Mouse (Mus musculus): ENCODE measurements around the gene Plin3. TPM values are rescaled to one million over a fixed set of nuclear protein-coding genes. Genes with fewer than 3 reads are reported as not detected.
A peak's percentile ranks its signal among the peaks of the same experiment; 100 is the strongest.

The Plin3 gene
- polyA plus RNA-seq, 1 experiment from 2014 or later, result 99.3 TPM

GRCm38 (mm10) chr17:56331256-56331655 is 38.6 kb upstream of the Plin3 start:
- Histone ChIP-seq H3K27ac (ENCODE audit: low read length) (no peak overlapping the region), H3K4me1 (ENCODE audit: insufficient read depth, low read depth, low read length) (peaks cover 12% of the 10 kb centered on the region; the same call in 1 of the 2 replicates), H3K36me3 (ENCODE audit: insufficient read depth, low read length) (no peaks in the 10 kb centered on the region), H3K9me3 (ENCODE audit: low read length) (no peaks in the 10 kb centered on the region), H3K4me2 (replicated peaks; ENCODE audit: low read depth, low read length) (no peak overlapping the region), H3K4me3 (ENCODE audit: low read depth, low read length) (no peak overlapping the region), H3K9ac (replicated peaks; ENCODE audit: low read depth) (no peak overlapping the region), H3K27me3 (replicated peaks; ENCODE audit: insufficient read depth, low read length) (no peaks in the 10 kb centered on the region)
- no peak for DNase-seq (ENCODE audit: low spot score)
- TF ChIP-seq EP300 (IDR thresholded peaks at IDR 0.05) (no peak), CTCF (IDR thresholded peaks at IDR 0.05) (no peak)
- no peak for ATAC-seq

- peaks cover 13% of the 10 kb centered on the region; the same call in 1 of the 2 replicates for H3K4me1 ChIP-seq (ENCODE audit: insufficient read depth, low read depth, low read length)
- H3K4me2 ChIP-seq (replicated peaks; ENCODE audit: low read depth, low read length), result no peak overlapping the region
- H3K4me3 ChIP-seq (ENCODE audit: low read depth, low read length), result no peak overlapping the region
- no peaks in the 10 kb centered on the region for H3K27me3 ChIP-seq (replicated peaks; ENCODE audit: insufficient read depth, low read length)
- no peak overlapping the region for H3K9ac ChIP-seq (replicated peaks; ENCODE audit: low read depth)
- no peaks in the 10 kb centered on the region for H3K36me3 ChIP-seq (ENCODE audit: insufficient read depth, low read length)
- no peaks in the 10 kb centered on the region for H3K9me3 ChIP-seq (ENCODE audit: low read length)
- ATAC-seq, result no peak
- TF ChIP-seq EP300 (IDR thresholded peaks at IDR 0.05), result no peak
- no peak for TF ChIP-seq CTCF (IDR thresholded peaks at IDR 0.05)
- 78% methylated on average over 3 of the region's 3 CpGs for WGBS
- no peak overlapping the region for H3K27ac ChIP-seq (ENCODE audit: low read length)
- no peak for DNase-seq (ENCODE audit: low spot score)
Measured at GRCm38 (mm10) chr17:56330345-56330744, 37.7 kb upstream of the Plin3 start.

GRCm38 (mm10) chr17:56329267-56329666 is 36.6 kb upstream of the Plin3 start:
- H3K9ac ChIP-seq (replicated peaks; ENCODE audit: low read depth), result no peak overlapping the region
- H3K4me1 ChIP-seq (ENCODE audit: insufficient read depth, low read depth, low read length), result peaks cover 16% of the 10 kb centered on the region; the same call in 1 of the 2 replicates
- H3K4me3 ChIP-seq (ENCODE audit: low read depth, low read length), result no peak overlapping the region
- no peak for DNase-seq (ENCODE audit: low spot score)
- H3K27ac ChIP-seq (ENCODE audit: low read length), result no peak overlapping the region
- no peak for ATAC-seq
- H3K27me3 ChIP-seq (replicated peaks; ENCODE audit: insufficient read depth, low read length), result no peaks in the 10 kb centered on the region
- no peak overlapping the region for H3K4me2 ChIP-seq (replicated peaks; ENCODE audit: low read depth, low read length)
- no peaks in the 10 kb centered on the region for H3K9me3 ChIP-seq (ENCODE audit: low read length)
- TF ChIP-seq EP300 (IDR thresholded peaks at IDR 0.05) (no peak), CTCF (IDR thresholded peaks at IDR 0.05) (no peak)
- H3K36me3 ChIP-seq (ENCODE audit: insufficient read depth, low read length), result no peaks in the 10 kb centered on the region

- no peaks in the 10 kb centered on the region for H3K36me3 ChIP-seq (ENCODE audit: insufficient read depth, low read length)
- H3K4me2 ChIP-seq (replicated peaks; ENCODE audit: low read depth, low read length), result peak overlapping the region; percentile 91
- H3K27me3 ChIP-seq (replicated peaks; ENCODE audit: insufficient read depth, low read length), result no peaks in the 10 kb centered on the region
- peaks cover 16% of the 10 kb centered on the region; the same call in 1 of the 2 replicates for H3K4me1 ChIP-seq (ENCODE audit: insufficient read depth, low read depth, low read length)
- DNase-seq (ENCODE audit: low spot score) (peak; percentile 38), ATAC-seq (peak; percentile 30)
- WGBS, result 3% methylated on average over 39 of the region's 67 CpGs
- no peak for TF ChIP-seq EP300 (IDR thresholded peaks at IDR 0.05)
- TF ChIP-seq CTCF (IDR thresholded peaks at IDR 0.05), result no peak
- peak overlapping the region; percentile 98 for H3K27ac ChIP-seq (ENCODE audit: low read length)
- H3K9me3 ChIP-seq (ENCODE audit: low read length), result no peaks in the 10 kb centered on the region
- H3K4me3 ChIP-seq (ENCODE audit: low read depth, low read length), result peak overlapping the region; percentile 80
- H3K9ac ChIP-seq (replicated peaks; ENCODE audit: low read depth), result peak overlapping the region; percentile 83
Measured at GRCm38 (mm10) chr17:56326153-56327147, 33.8 kb upstream of the Plin3 start.

- peak within 1 kb of the TSS; percentile 80 for H3K4me3 ChIP-seq (ENCODE audit: low read depth, low read length)
- peak within 1 kb of the TSS; percentile 91 for H3K4me2 ChIP-seq (replicated peaks; ENCODE audit: low read depth, low read length)
- WGBS, result under 1% methylated on average over 52 of the region's 57 CpGs
- peaks cover 16% of the 10 kb centered on the region; the same call in 1 of the 2 replicates for H3K4me1 ChIP-seq (ENCODE audit: insufficient read depth, low read depth, low read length)
- H3K9me3 ChIP-seq (ENCODE audit: low read length), result no peaks in the 10 kb centered on the region
- no peaks in the 10 kb centered on the region for H3K36me3 ChIP-seq (ENCODE audit: insufficient read depth, low read length)
- no peaks in the 10 kb centered on the region for H3K27me3 ChIP-seq (replicated peaks; ENCODE audit: insufficient read depth, low read length)
- TF ChIP-seq EP300 (IDR thresholded peaks at IDR 0.05) (no peak), CTCF (IDR thresholded peaks at IDR 0.05) (no peak)
- H3K9ac ChIP-seq (replicated peaks; ENCODE audit: low read depth), result peak within 1 kb of the TSS; percentile 83
- ATAC-seq, result peak; percentile 98
- peak within 1 kb of the TSS; percentile 98 for H3K27ac ChIP-seq (ENCODE audit: low read length)
- DNase-seq (ENCODE audit: low spot score), result peak; percentile 100
Measured at GRCm38 (mm10) chr17:56325450-56326152, 32.9 kb upstream of the Plin3 start, which contains the start of gene Kdm4b. Gene Kdm4b, plus strand, starts transcription at chr17:56326062.

GRCm38 (mm10) chr17:56324419-56324818 is 31.7 kb upstream of the Plin3 start:
- no peak for DNase-seq (ENCODE audit: low spot score)

More at GRCm38 (mm10) chr17:56324419-56324818, 31.7 kb upstream of the Plin3 start:
- no peaks in the 10 kb centered on the region for H3K9me3 ChIP-seq (ENCODE audit: low read length)
- no peak overlapping the region for H3K4me2 ChIP-seq (replicated peaks; ENCODE audit: low read depth, low read length)
- H3K27me3 ChIP-seq (replicated peaks; ENCODE audit: insufficient read depth, low read length), result no peaks in the 10 kb centered on the region
- 44% methylated on average over 3 of the region's 3 CpGs for WGBS
- TF ChIP-seq EP300 (IDR thresholded peaks at IDR 0.05) (no peak), CTCF (IDR thresholded peaks at IDR 0.05) (no peak)
- no peaks in the 10 kb centered on the region for H3K36me3 ChIP-seq (ENCODE audit: insufficient read depth, low read length)
- no peak for ATAC-seq
- no peak overlapping the region for H3K4me3 ChIP-seq (ENCODE audit: low read depth, low read length)
- peaks cover 16% of the 10 kb centered on the region; the same call in 1 of the 2 replicates for H3K4me1 ChIP-seq (ENCODE audit: insufficient read depth, low read depth, low read length)
- no peak overlapping the region for H3K9ac ChIP-seq (replicated peaks; ENCODE audit: low read depth)
- no peak overlapping the region for H3K27ac ChIP-seq (ENCODE audit: low read length)

All from lung, postnatal 0 days (tissue).